9 mouse cellular contexts compared by ENCODE assay signal in genomic region chr12:33035719-33036521, GRCm38 (mm10). TPM values are rescaled to one million over a fixed set of nuclear protein-coding genes. Genes with fewer than 3 reads are reported as not detected.
DNase-seq lines count a peak whose midpoint lies in the region; ATAC-seq and TF ChIP-seq lines count a peak whose summit lies in the region.
"Had no signal": no experiment of that assay in that cellular context is flagged by ENCODE, and none has a peak within 500 bp of the region (broad histone marks: within the 10 kb centered on the region; RNA-seq: fewer than 3 reads in every experiment).

No protein-coding gene starts in this region.

- peak overlapping the region; percentile 48 for H3K4me2 ChIP-seq in lung, embryonic 14.5 days
- peak overlapping the region; percentile 36 for H3K4me2 ChIP-seq in embryonic facial prominence, embryonic 14.5 days (ENCODE audit: low read depth, low read length)
- H3K4me2 ChIP-seq in heart, embryonic 14.5 days (ENCODE audit: low read length), result peak overlapping the region; percentile 56
- peak overlapping the region; percentile 62 for H3K4me2 ChIP-seq in liver, postnatal 0 days (ENCODE audit: low read depth, low read length)

- no peak overlapping the region for H3K27ac ChIP-seq in lung, embryonic 14.5 days (ENCODE audit: low read depth)
- no peak overlapping the region; the same call in 1 of the 2 replicates for H3K27ac ChIP-seq in embryonic facial prominence, embryonic 14.5 days (replicated peaks; ENCODE audit: low read depth, low read length)
- H3K27ac ChIP-seq in heart, embryonic 14.5 days (replicated peaks in 1 of 2; ENCODE audit: control insufficient read depth in 1 of 2, insufficient read depth in 1 of 2, low read depth in 2 of 2, low read length in 2 of 2), result peak overlapping the region; percentile 25 to 48; a peak in 2 of 4 replicates
- no peak overlapping the region for H3K27ac ChIP-seq in liver, postnatal 0 days (ENCODE audit: low read depth)
- peak overlapping the region; percentile 66 for H3K27ac ChIP-seq in olfactory bulb, adult 2 months (ENCODE audit: insufficient read depth, low read depth, low read length)
- H3K27ac ChIP-seq: liver, embryonic 14.5 days had no signal

- H3K9ac ChIP-seq in lung, embryonic 14.5 days, result no peak overlapping the region
- no peak overlapping the region for H3K9ac ChIP-seq in embryonic facial prominence, embryonic 14.5 days (ENCODE audit: low read depth, low read length)
- peak overlapping the region; percentile 10; the same call in 1 of the 2 replicates for H3K9ac ChIP-seq in heart, embryonic 14.5 days (ENCODE audit: low read length)
- H3K9ac ChIP-seq in liver, postnatal 0 days (replicated peaks), result no peak overlapping the region
- H3K9ac ChIP-seq: liver, embryonic 14.5 days had no signal

- no peak for TF ChIP-seq CTCF in lung, embryonic 14.5 days (IDR thresholded peaks at IDR 0.05; ENCODE audit: low read depth)
- TF ChIP-seq CTCF in lung, adult 2 months (IDR thresholded peaks at IDR 0.05; ENCODE audit: insufficient read depth, low read length), result no peak
- no peak for TF ChIP-seq CTCF in liver, postnatal 0 days (IDR thresholded peaks at IDR 0.05; ENCODE audit: low read depth)
- TF ChIP-seq CTCF in olfactory bulb, adult 2 months (IDR thresholded peaks at IDR 0.05; ENCODE audit: insufficient read depth, low read depth, low read length), result no peak

- H3K4me3 ChIP-seq in lung, embryonic 14.5 days (ENCODE audit: low read depth, low read length), result no peak overlapping the region
- no peak overlapping the region for H3K4me3 ChIP-seq in lung, adult 2 months (replicated peaks; ENCODE audit: extremely low read depth, low read depth, low read length)
- no peak overlapping the region for H3K4me3 ChIP-seq in embryonic facial prominence, embryonic 14.5 days (ENCODE audit: low read depth, low read length)
- H3K4me3 ChIP-seq in heart, embryonic 14.5 days (ENCODE audit: control insufficient read depth in 1 of 2, insufficient read depth in 1 of 2, low read depth in 1 of 2, low read length in 2 of 2), result peak overlapping the region; percentile 13 to 16
- no peak overlapping the region for H3K4me3 ChIP-seq in liver, postnatal 0 days (ENCODE audit: low read depth, low read length)
- H3K4me3 ChIP-seq in olfactory bulb, adult 2 months (ENCODE audit: insufficient read depth, low read depth, low read length), result no peak overlapping the region

- TF ChIP-seq POLR2A in lung, adult 2 months (IDR thresholded peaks at IDR 0.05; ENCODE audit: borderline replicate concordance, extremely low read depth, low read depth, low read length), result no peak
- TF ChIP-seq POLR2A in olfactory bulb, adult 2 months (IDR thresholded peaks at IDR 0.05; ENCODE audit: insufficient read depth, low read depth, low read length), result no peak

- H3K9me3 ChIP-seq in lung, embryonic 14.5 days (ENCODE audit: low read depth, low read length), result no peaks in the 10 kb centered on the region
- H3K9me3 ChIP-seq in embryonic facial prominence, embryonic 14.5 days (ENCODE audit: control insufficient read depth, low read length), result no peaks in the 10 kb centered on the region
- H3K9me3 ChIP-seq in heart, embryonic 14.5 days (ENCODE audit: control insufficient read depth, low read length), result no peaks in the 10 kb centered on the region
- H3K9me3 ChIP-seq in liver, postnatal 0 days (ENCODE audit: low read length), result no peaks in the 10 kb centered on the region

- peaks cover 10% of the 10 kb centered on the region for H3K4me1 ChIP-seq in lung, embryonic 14.5 days (ENCODE audit: insufficient read depth)
- H3K4me1 ChIP-seq in lung, adult 2 months (ENCODE audit: control insufficient read depth, insufficient read depth, low read length), result peaks cover 6% of the 10 kb centered on the region
- peaks cover 11% of the 10 kb centered on the region for H3K4me1 ChIP-seq in embryonic facial prominence, embryonic 14.5 days (ENCODE audit: control insufficient read depth, insufficient read depth, low read length)
- H3K4me1 ChIP-seq in heart, embryonic 14.5 days (ENCODE audit: control insufficient read depth in 2 of 2, insufficient read depth in 2 of 2, low read length in 2 of 2), result peaks cover 19 to 24% of the 10 kb centered on the region in 2 experiments
- H3K4me1 ChIP-seq in liver, postnatal 0 days (ENCODE audit: insufficient read depth), result peaks cover 18% of the 10 kb centered on the region; the same call in 1 of the 2 replicates
- H3K4me1 ChIP-seq in olfactory bulb, adult 2 months (ENCODE audit: control insufficient read depth, insufficient read depth, low read length), result peaks cover 16% of the 10 kb centered on the region

- peak; percentile 89 for DNase-seq in lung, embryonic 14.5 days
- no peak for DNase-seq in lung, adult 2 months
- peak; percentile 93 for DNase-seq in embryonic facial prominence, embryonic 14.5 days (ENCODE audit: low spot score)
- DNase-seq in kidney, postnatal 25 days, result peak; percentile 53 to 68
- peak; percentile 32 for DNase-seq in liver, postnatal 0 days

- WGBS in lung, embryonic 14.5 days, result 17% methylated on average over 21 of the region's 21 CpGs
- WGBS in lung, adult 2 months, result 12% methylated on average over 21 of the region's 21 CpGs
- 16% methylated on average over 21 of the region's 21 CpGs for WGBS in embryonic facial prominence, embryonic 14.5 days
- WGBS in heart, embryonic 14.5 days, result 15% methylated on average over 21 of the region's 21 CpGs
- WGBS in liver, postnatal 0 days (ENCODE audit: insufficient replicate concordance), result 20% methylated on average over 21 of the region's 21 CpGs
- 12% methylated on average over 21 of the region's 21 CpGs for WGBS in olfactory bulb, adult 2 months

- no peaks in the 10 kb centered on the region for H3K36me3 ChIP-seq in lung, embryonic 14.5 days (ENCODE audit: insufficient read depth)
- no peaks in the 10 kb centered on the region for H3K36me3 ChIP-seq in embryonic facial prominence, embryonic 14.5 days (ENCODE audit: control insufficient read depth, insufficient read depth, low read length)
- H3K36me3 ChIP-seq in heart, embryonic 14.5 days (ENCODE audit: control insufficient read depth, insufficient read depth, low read length), result no peaks in the 10 kb centered on the region
- no peaks in the 10 kb centered on the region for H3K36me3 ChIP-seq in liver, postnatal 0 days (replicated peaks; ENCODE audit: insufficient read depth, low read length)

- H3K27me3 ChIP-seq in lung, embryonic 14.5 days (ENCODE audit: insufficient read depth, low read length), result no peaks in the 10 kb centered on the region
- H3K27me3 ChIP-seq in embryonic facial prominence, embryonic 14.5 days (replicated peaks; ENCODE audit: control insufficient read depth, insufficient read depth, low read length), result no peaks in the 10 kb centered on the region
- no peaks in the 10 kb centered on the region for H3K27me3 ChIP-seq in heart, embryonic 14.5 days (ENCODE audit: control insufficient read depth, insufficient read depth, low read length)
- H3K27me3 ChIP-seq in liver, postnatal 0 days (ENCODE audit: insufficient read depth, low read length), result no peaks in the 10 kb centered on the region

- no peak for TF ChIP-seq EP300 in liver, postnatal 0 days (IDR thresholded peaks at IDR 0.05; ENCODE audit: low read depth)

- peak; percentile 52; the same call in 1 of the 2 replicates for ATAC-seq in lung, embryonic 14.5 days (ENCODE audit: insufficient read depth)
- peak; percentile 89 for ATAC-seq in embryonic facial prominence, embryonic 14.5 days (ENCODE audit: low read depth)
- ATAC-seq in heart, embryonic 14.5 days (ENCODE audit: insufficient number of reproducible peaks, insufficient read depth, low FRiP score, low read depth), result 0 out of 2 replicates have a peak, but pooled peaks have one; percentile 36
- no peak for ATAC-seq in liver, postnatal 0 days
- ATAC-seq in erythroblast, adult 5-6 weeks (replicated peaks; ENCODE audit: low FRiP score, poor library complexity, severe bottlenecking), result no peak

RNA-seq across cellular contexts. Expression of gene Cdhr3, which starts 56.8 kb away (rescaled TPM):
- not detected in 2 replicates for polyA plus RNA-seq in lung, embryonic 14.5 days (2014; fragmentation: Nextera tagmentation; extraction: Ambion mirVana)
- polyA plus RNA-seq in lung, adult 2 months (2012; rRNA removed), result 14.5 and 18.5 TPM in 2 replicates
- polyA plus RNA-seq in embryonic facial prominence, embryonic 14.5 days (2014; fragmentation: Nextera tagmentation; extraction: Ambion mirVana), result 1.5 and 1.6 TPM in 2 replicates
- 0.16 and 0.26 TPM in 2 replicates for polyA plus RNA-seq in heart, embryonic 14.5 days (2014; fragmentation: Nextera tagmentation; extraction: Ambion mirVana)
- not detected in 2 replicates for polyA plus RNA-seq in liver, postnatal 0 days (2015; fragmentation: Nextera tagmentation; extraction: Ambion mirVana)
- polyA plus RNA-seq in olfactory bulb, adult 2 months (2012; ENCODE audit: insufficient read depth, insufficient read length, low replicate concordance, missing spikeins), result not detected in 2 replicates
- total RNA-seq in erythroblast, adult 5-6 weeks (2015; ENCODE audit: low replicate concordance), result not detected in 2 replicates
- 1.5 TPM in 1 of 2 replicates, not detected in the other for total RNA-seq in erythroblast, adult 5-6 weeks (2017; ENCODE audit: low replicate concordance)
- polyA plus RNA-seq: liver, embryonic 14.5 days had no signal

Comparison
In these comparisons a context has a peak if more than half of its experiments do, and no peak if none do; other contexts are left out.
1. ATAC-seq: peak in lung, embryonic 14.5 days (single experiment), embryonic facial prominence, embryonic 14.5 days (single experiment) and heart, embryonic 14.5 days (single experiment); none in liver, postnatal 0 days (single experiment) and erythroblast, adult 5-6 weeks (single experiment).
2. H3K27ac ChIP-seq: peak in heart, embryonic 14.5 days (2 of 2) and olfactory bulb, adult 2 months (single experiment); none in lung, embryonic 14.5 days (single experiment), embryonic facial prominence, embryonic 14.5 days (single experiment) and liver, postnatal 0 days (single experiment).
3. H3K4me3 ChIP-seq: peak in heart, embryonic 14.5 days (2 of 2); none in lung, embryonic 14.5 days (single experiment), lung, adult 2 months (single experiment), embryonic facial prominence, embryonic 14.5 days (single experiment), liver, postnatal 0 days (single experiment) and olfactory bulb, adult 2 months (single experiment).
4. Peak in every context shown above with its lines, with median percentiles within 50 percentile points of each other: H3K4me2 ChIP-seq.